Mouse (Mus musculus) testis, adult 2 months (tissue): Measurements from ENCODE around the gene Ifnab. TPM values are rescaled to one million over a fixed set of nuclear protein-coding genes. Genes with fewer than 3 reads are reported as not detected.

Source experiments
- H3K27ac ChIP-seq: fragments of 200-500 bp; 2 replicates; pipeline ENCODE4 v1.5.1; 2012; ENCODE audit warnings: low read depth, low read length; ENCODE audit not compliant: control insufficient read depth, insufficient read depth
- H3K27me3 ChIP-seq: fragments of 200-500 bp; 2 replicates; pipeline ENCODE4 v1.6.1; 2012; ENCODE audit warnings: mild to moderate bottlenecking, low read length, moderate library complexity; ENCODE audit not compliant: control insufficient read depth, insufficient read depth
- H3K36me3 ChIP-seq: fragments of 200-500 bp; 2 replicates; pipeline ENCODE4 v1.6.1; 2012; ENCODE audit warnings: mild to moderate bottlenecking, low read length; ENCODE audit not compliant: control insufficient read depth, insufficient read depth
- H3K4me1 ChIP-seq: fragments of 200-500 bp; 2 replicates; pipeline ENCODE4 v1.6.1; 2012; ENCODE audit warnings: low read length; ENCODE audit not compliant: control insufficient read depth, insufficient read depth
- H3K4me3 ChIP-seq: fragments of 200-500 bp; 2 replicates; pipeline ENCODE4 v1.5.1; 2012; ENCODE audit warnings: low read depth, mild to moderate bottlenecking, low read length, moderate library complexity, mixed read lengths; ENCODE audit not compliant: control insufficient read depth
- CTCF ChIP-seq: fragments of 200-500 bp; IDR thresholded peaks from 2 replicates; pipeline ENCODE4 v1.5.1; 2012; ENCODE audit warnings: low read depth, mild to moderate bottlenecking, inconsistent platforms, low read length, moderate library complexity; ENCODE audit not compliant: control insufficient read depth, insufficient read depth, insufficient replicate concordance
- POLR2A ChIP-seq: fragments of 200-500 bp; IDR thresholded peaks from 2 replicates; pipeline ENCODE4 v1.6.1; 2012; ENCODE audit warnings: low read depth, mild to moderate bottlenecking, inconsistent platforms, low read length, moderate library complexity; ENCODE audit not compliant: control insufficient read depth
- polyA plus RNA-seq: library from polyadenylated mRNA; depleted of rRNA; stranded (reverse); fragments of >200 nt; gene quantifications from 2 replicates; pipeline ENCODE4 v1.2.3, GENCODE M21; 2012

The Ifnab gene
- polyA plus RNA-seq, 1 experiment, result 0.62 TPM

DNA sequence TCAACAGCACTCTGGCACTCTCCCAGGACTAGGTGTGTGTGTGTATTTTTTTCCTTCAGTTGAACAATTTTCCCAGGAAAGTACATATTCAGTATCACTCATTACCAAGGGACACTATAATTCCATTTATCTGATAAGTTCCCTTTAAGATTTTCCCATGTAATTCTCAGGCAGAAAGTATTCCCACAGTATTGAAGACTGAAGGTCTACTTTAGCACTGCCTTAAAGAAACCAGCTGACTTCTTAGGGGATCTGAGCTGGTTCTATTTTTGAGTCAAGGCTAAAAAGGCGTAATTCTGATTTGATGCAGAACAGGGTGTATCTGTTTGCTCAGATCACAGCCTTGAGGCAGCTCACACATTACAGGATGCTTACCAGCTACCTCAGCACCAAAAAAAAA lies 27.6 kb upstream of the Ifnab start:
- no peaks in the 10 kb centered on the region for H3K27me3 ChIP-seq
- H3K27ac ChIP-seq, result no peak overlapping the region
- TF ChIP-seq CTCF (no peak), POLR2A (no peak)
- H3K36me3 ChIP-seq, result peaks cover 1% of the 10 kb centered on the region; the same call in 1 of the 2 replicates
- no peak overlapping the region for H3K4me3 ChIP-seq
- peaks cover 8% of the 10 kb centered on the region for H3K4me1 ChIP-seq

DNA sequence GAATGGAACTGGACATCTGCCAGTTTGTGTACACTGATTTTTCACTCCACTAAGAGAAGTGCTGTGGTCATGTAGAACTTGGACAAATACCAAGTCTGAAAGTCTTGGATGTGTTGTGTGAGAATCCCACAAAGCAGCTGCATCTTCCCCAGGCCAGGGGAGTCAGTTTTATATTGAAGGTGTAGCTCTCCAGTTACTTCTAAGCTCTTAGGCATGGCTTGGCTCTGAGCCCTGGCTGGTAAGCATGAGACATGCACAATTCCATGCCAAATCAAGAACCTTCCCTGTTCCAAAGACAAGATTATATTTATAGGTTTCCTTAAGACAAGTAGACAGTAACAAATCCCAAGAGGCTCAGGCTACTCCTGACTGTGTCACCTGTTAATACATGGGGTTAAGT lies 23.9 kb upstream of the Ifnab start:
- Histone ChIP-seq H3K4me3 (no peak overlapping the region), H3K4me1 (no peaks in the 10 kb centered on the region), H3K27ac (no peak overlapping the region), H3K27me3 (no peaks in the 10 kb centered on the region), H3K36me3 (no peaks in the 10 kb centered on the region)
- no peak for TF ChIP-seq CTCF
- TF ChIP-seq POLR2A, result no peak

DNA sequence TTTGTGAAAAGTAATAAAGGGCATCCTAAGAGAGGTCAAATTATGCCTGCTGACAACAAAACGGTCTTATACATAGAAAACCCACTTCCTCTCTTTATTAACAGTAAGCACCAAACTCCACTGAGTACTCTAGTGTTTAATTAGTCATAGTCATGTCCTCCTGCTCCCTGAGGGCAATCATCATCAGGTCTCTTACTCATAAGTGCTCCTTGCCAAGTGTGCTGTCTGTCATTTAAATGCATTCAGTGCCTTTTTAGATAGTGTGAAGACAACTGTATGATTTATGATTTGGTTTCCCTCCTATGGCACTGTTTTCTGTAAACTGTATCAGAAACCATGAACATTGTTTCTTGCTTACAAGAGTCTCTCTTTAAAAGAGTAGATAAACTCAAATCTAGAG lies 23.1 kb upstream of the Ifnab start:
- H3K4me3 ChIP-seq, result no peak overlapping the region
- no peak overlapping the region for H3K27ac ChIP-seq
- TF ChIP-seq CTCF (no peak), POLR2A (no peak)
- no peaks in the 10 kb centered on the region for H3K36me3 ChIP-seq
- no peaks in the 10 kb centered on the region for H3K27me3 ChIP-seq
- no peaks in the 10 kb centered on the region for H3K4me1 ChIP-seq

DNA sequence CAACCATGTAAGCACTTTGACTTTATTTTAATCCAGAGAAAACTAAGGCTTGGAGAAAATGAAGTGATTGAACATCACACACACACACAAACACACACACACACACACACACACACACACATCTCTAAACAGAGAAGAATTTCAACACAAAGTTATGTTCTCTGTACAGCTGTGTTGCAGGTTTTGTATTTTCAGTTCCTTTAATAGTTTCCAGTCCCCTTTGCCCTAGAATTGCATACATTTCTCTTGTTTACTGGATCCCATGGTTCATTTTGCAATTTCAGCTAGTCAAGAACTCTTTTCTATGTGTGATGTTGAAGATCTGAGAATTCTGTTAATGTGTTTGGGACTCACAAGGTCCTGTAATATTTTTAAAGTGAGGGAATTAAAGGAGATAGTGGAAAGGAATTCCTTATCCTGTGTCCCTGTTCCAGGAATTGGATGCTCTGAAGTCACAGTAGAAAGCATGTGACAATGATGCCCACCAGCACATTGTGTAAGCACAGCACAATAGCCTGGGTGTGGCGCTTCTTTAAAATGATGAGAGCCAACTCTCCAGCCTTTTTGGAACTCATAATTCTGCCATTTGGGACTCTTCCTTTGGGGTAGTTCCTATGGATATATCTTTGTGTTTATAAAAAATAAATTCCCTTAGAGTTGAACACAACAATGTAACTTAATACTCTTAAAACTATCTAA lies 16.1 kb upstream of the Ifnab start:
- no peaks in the 10 kb centered on the region for H3K36me3 ChIP-seq
- H3K27ac ChIP-seq, result no peak overlapping the region
- H3K27me3 ChIP-seq, result no peaks in the 10 kb centered on the region
- no peaks in the 10 kb centered on the region for H3K4me1 ChIP-seq
- no peak for TF ChIP-seq POLR2A
- no peak for TF ChIP-seq CTCF
- H3K4me3 ChIP-seq, result no peak overlapping the region

DNA sequence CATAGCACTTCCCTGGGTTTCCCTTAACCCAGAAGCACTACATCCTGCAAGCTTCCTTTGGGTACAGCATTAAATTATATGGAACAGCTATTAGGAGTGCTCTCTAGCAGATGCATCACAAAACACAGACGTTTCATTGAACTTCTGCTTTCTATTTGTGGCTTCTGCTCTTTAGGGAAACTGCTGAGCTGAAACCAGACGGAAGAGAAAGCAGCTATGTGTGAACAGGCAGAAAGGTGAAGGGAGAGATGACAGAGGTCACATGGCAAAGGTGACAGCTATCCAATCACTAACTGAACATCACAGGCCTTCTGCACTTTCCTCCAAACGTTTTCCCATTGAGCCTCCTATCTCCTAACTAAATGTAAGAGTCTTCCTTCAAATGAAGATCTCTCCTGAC lies 14.8 kb upstream of the Ifnab start:
- Histone ChIP-seq H3K4me1 (no peaks in the 10 kb centered on the region), H3K27ac (no peak overlapping the region), H3K27me3 (no peaks in the 10 kb centered on the region), H3K4me3 (no peak overlapping the region), H3K36me3 (no peaks in the 10 kb centered on the region)
- TF ChIP-seq POLR2A (no peak), CTCF (no peak)

DNA sequence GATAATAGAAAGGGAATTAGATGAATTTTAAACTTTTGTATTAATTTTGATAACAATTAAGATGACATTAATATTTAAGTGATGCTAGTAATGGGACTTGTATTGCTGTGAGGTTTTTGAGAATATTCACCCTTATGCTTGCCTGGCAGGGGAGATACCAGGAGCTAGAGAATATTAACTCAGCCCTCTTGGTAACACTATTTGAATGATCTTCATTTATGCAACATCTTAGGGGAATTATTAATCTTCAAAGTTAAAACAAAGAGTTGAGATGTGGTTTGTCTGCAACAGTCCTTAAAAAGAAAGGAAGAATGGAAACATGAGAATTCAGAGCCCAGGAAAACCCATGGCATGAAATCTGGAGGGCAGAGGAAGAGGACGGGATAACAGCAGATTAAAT lies 8.1 kb upstream of the Ifnab start:
- Histone ChIP-seq H3K27ac (no peak overlapping the region), H3K27me3 (no peaks in the 10 kb centered on the region), H3K4me3 (no peak overlapping the region), H3K36me3 (no peaks in the 10 kb centered on the region), H3K4me1 (no peaks in the 10 kb centered on the region)
- TF ChIP-seq POLR2A (no peak), CTCF (no peak)

DNA sequence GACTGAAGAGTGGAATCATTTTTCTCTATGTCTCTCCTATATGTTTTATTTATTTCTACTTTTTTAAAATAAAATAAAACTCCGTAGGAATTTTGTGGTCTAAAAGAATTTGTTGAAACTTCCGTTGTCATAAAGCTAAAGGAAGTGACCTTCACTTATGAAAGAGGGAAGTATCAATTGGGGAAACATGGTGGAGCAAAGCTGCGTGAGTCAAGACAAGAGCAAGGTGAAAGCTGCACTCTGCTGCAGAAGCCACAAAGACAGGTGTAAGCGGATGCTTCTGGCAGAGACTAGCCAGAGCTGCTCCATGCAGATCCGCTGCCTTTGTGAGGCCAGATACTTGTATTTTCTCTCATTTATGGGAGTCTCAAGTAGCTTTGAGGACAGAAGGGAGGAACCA lies 7.6 kb upstream of the Ifnab start:
- no peak for TF ChIP-seq CTCF
- no peak overlapping the region for H3K27ac ChIP-seq
- no peaks in the 10 kb centered on the region for H3K27me3 ChIP-seq
- no peak overlapping the region for H3K4me3 ChIP-seq
- H3K4me1 ChIP-seq, result no peaks in the 10 kb centered on the region
- no peaks in the 10 kb centered on the region for H3K36me3 ChIP-seq

DNA sequence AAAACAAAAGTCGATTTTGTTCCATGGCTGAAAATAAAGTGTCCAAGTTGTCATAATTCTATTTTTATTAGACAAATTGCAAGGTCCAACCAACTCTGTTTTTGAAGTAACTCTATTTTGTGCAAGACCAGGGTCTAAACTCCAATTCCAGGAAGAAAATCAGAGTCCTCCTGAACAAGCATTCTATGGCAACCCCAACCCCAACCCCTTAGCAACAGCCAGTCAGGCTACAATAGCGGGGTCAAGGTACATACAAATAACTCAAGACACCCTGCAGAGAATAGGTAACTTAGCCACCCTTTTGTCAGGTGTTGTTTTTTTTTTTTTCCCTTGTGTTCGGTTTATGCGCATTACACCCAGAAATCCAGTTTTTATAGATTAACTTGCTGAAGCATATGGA lies 6.6 kb upstream of the Ifnab start:
- no peak for TF ChIP-seq CTCF
- no peak for TF ChIP-seq POLR2A
- H3K4me1 ChIP-seq, result no peaks in the 10 kb centered on the region
- H3K4me3 ChIP-seq, result no peak overlapping the region
- no peak overlapping the region for H3K27ac ChIP-seq
- no peaks in the 10 kb centered on the region for H3K36me3 ChIP-seq
- H3K27me3 ChIP-seq, result no peaks in the 10 kb centered on the region
